Mouse (Mus musculus) ES-E14 (cell line): ENCODE measurements at regions not wholly inside any gene's neighbourhood (a gene's known extent, or its start where the extent isn't known, plus 50 kb on each side); places are given as distances from the start of the nearest gene placed in this dataset.
"Not testable (repeated sequence)": the region's sequence is repeated elsewhere in the genome, so short reads cannot be mapped to it uniquely, and the experiment has no call there.

Source experiments
- DNase-seq: peaks from one replicate; pipeline ENCODE4 v3.0.0-alpha.2; 2013; ENCODE audit warnings: low read depth, low spot score
- H3K27ac ChIP-seq: 2 replicates; pipeline ENCODE4 v1.5.1; 2012; ENCODE audit warnings: low read depth, mild to moderate bottlenecking, low read length, moderate library complexity, mixed read lengths; ENCODE audit not compliant: poor library complexity, insufficient read depth, severe bottlenecking
- H3K36me3 ChIP-seq: 2 replicates; pipeline ENCODE4 v1.6.1; 2012; ENCODE audit warnings: mild to moderate bottlenecking, low read length, moderate library complexity, mixed read lengths; ENCODE audit not compliant: control insufficient read depth, poor library complexity, insufficient read depth, severe bottlenecking
- H3K4me1 ChIP-seq, 2 experiments: fragments of 150-350 bp in 1 of 2; sonication (generic) in 1 of 2; 2 replicates each; pipeline ENCODE4 v1.6.1; 2012; ENCODE audit warnings: low read length in 2 of 2, mild to moderate bottlenecking in 1 of 2, mixed read lengths in 1 of 2; ENCODE audit not compliant: control insufficient read depth in 2 of 2, insufficient read depth in 2 of 2, poor library complexity in 1 of 2
- H3K4me3 ChIP-seq, 2 experiments: fragments of 150-350 bp in 1 of 2; sonication (generic) in 1 of 2; 2 replicates each; pipeline ENCODE4 v1.5.1; 2012; ENCODE audit warnings: low read length in 2 of 2, low read depth in 1 of 2, mild to moderate bottlenecking in 1 of 2, mixed read lengths in 1 of 2; ENCODE audit not compliant: insufficient read depth in 1 of 2, poor library complexity in 1 of 2, severe bottlenecking in 1 of 2
- H3K9ac ChIP-seq: 2 replicates; pipeline ENCODE4 v1.6.1; 2012; ENCODE audit warnings: low read depth, mild to moderate bottlenecking, low read length, mixed read lengths; ENCODE audit not compliant: poor library complexity, insufficient read depth, severe bottlenecking
- H3K9me3 ChIP-seq: fragments of 150-350 bp; sonication (generic); 2 replicates; pipeline ENCODE4 v1.6.1; 2012; ENCODE audit warnings: low read depth, mild to moderate bottlenecking, low read length; ENCODE audit not compliant: control insufficient read depth, insufficient read depth
- CHD2 ChIP-seq: IDR thresholded peaks from 2 replicates; pipeline ENCODE4 v1.6.1; 2014; ENCODE audit warnings: mild to moderate bottlenecking, low read depth, low read length, inconsistent platforms
- HCFC1 ChIP-seq: IDR thresholded peaks from 2 replicates; pipeline ENCODE4 v1.6.1; 2012; ENCODE audit warnings: low read length, inconsistent platforms, borderline replicate concordance; ENCODE audit not compliant: insufficient read depth
- MAFK ChIP-seq: IDR thresholded peaks from 2 replicates; pipeline ENCODE4 v1.6.1; 2014; ENCODE audit warnings: mild to moderate bottlenecking, low read depth, low read length, inconsistent platforms; ENCODE audit not compliant: insufficient read depth
- ZC3H11A ChIP-seq: IDR thresholded peaks from 2 replicates; pipeline ENCODE4 v1.6.1; 2012; ENCODE audit warnings: low read depth, mild to moderate bottlenecking, inconsistent platforms, low read length, borderline replicate concordance
- ZNF384 ChIP-seq: IDR thresholded peaks from 2 replicates; pipeline ENCODE4 v1.6.1; 2012; ENCODE audit warnings: low read depth, low read length, inconsistent platforms
- in situ Hi-C, 2 experiments: fragments of 600-800 bp; cut with MboI; formaldehyde crosslinking; loops; one replicate each; pipeline ENCODE4 v1.15.1; 2025; ENCODE audit warnings: low sequenced_read_pairs in 2 of 2, inconsistent platforms in 1 of 2; ENCODE audit not compliant: unreplicated experiment in 2 of 2

DNA sequence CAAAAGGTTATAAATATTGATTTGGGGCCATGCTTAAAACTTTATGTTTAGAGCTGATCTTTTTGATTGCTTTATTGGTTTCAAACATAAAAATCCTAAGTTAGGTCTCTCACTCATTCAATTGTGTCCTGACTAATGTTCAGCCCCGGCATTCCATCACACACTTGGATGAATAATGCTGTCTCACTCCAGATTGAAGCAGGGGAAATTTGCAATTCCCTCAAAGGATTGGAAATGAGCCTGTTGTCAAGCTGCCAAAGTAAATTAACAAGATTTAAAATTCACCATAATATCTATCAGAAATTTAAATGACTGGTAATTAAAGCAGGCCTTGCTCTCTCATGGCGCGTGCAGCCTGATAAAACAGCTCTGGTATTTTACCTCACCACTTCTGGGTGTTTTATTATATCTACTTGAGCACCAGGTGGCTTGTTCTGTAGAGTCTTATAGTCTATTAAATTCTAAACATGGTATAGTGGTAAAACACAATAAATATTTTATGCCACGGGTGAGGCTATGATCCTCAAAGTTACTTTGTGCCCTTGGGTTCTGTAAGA is 97.1 kb upstream of the Smlr1 start:
- TF ChIP-seq MAFK (no peak), ZC3H11A (no peak), ZNF384 (no peak), HCFC1 (no peak), CHD2 (no peak)
- Histone ChIP-seq H3K9ac (no peak overlapping the region), H3K36me3 (no peaks in the 10 kb centered on the region), H3K27ac (no peak overlapping the region), H3K9me3 (no peaks in the 10 kb centered on the region), H3K4me1 (no peaks in the 10 kb centered on the region), H3K4me3 (no peak overlapping the region)
- no peak for DNase-seq
- in situ Hi-C loops: loop anchor here in 1 of 2 experiments (25.0 kb wide), 1 partner anchor 371 kb away; no protein-coding TSS in a partner anchor

DNA sequence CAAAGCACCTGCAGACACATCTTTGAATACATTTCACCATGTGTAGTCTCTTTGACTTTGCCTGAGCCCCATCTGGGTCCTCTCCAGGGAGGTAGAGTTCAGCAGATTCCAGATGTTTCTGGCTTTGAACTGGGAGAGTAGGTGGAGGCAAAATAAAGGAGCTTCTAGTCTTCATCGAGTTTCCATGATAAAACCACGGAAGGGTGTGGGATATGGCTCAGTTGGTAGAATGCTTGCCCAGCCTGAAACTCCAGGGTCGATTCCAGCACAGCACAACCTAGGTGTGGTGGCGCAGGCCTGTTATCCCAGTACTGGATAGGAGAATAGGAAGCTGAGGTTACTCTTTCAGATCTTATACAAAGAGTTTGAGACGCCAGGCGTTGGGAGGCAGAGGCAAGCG is 96.2 kb upstream of the Smlr1 start:
- in situ Hi-C loops: loop anchor here in 1 of 2 experiments (25.0 kb wide), 1 partner anchor 370 kb away; no protein-coding TSS in a partner anchor
- Histone ChIP-seq H3K4me1 (no peaks in the 10 kb centered on the region), H3K36me3 (no peaks in the 10 kb centered on the region), H3K9me3 (no peaks in the 10 kb centered on the region), H3K4me3 (no peak overlapping the region), H3K9ac (no peak overlapping the region), H3K27ac (0 out of 2 replicates have a peak overlapping the region, but pooled peaks have one; percentile 3)
- TF ChIP-seq ZNF384: no peak
- peak; percentile 51 for DNase-seq

DNA sequence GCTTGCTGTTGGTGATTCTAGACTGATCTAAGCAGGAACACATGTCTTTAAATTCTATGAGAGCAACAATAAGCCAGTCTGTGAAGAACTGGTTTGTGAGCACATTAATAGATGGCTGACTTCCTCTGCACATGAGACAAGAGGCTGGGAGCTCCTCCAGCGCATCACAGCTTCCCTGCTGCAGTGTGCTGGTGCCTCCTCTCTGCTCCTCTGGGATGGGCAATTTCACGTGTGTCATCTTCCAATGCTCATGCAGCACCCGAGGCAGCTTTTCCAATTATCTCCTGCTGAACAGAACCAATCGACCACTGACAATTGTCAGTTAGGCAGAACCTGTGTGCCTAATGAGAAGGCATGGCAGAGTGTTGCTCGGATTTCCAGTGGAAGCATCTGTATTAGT is 86.5 kb upstream of the Smlr1 start:
- Histone ChIP-seq H3K9ac (no peak overlapping the region), H3K9me3 (no peaks in the 10 kb centered on the region), H3K4me3 (no peak overlapping the region), H3K27ac (no peak overlapping the region), H3K4me1 (peaks cover 0 to 2% of the 10 kb centered on the region in 2 experiments; a peak in 1 of 4 replicates), H3K36me3 (no peaks in the 10 kb centered on the region)
- no peak for DNase-seq
- TF ChIP-seq MAFK (no peak), ZNF384 (no peak), HCFC1 (no peak), CHD2 (no peak), ZC3H11A (no peak)
- in situ Hi-C loops: no loop called here

DNA sequence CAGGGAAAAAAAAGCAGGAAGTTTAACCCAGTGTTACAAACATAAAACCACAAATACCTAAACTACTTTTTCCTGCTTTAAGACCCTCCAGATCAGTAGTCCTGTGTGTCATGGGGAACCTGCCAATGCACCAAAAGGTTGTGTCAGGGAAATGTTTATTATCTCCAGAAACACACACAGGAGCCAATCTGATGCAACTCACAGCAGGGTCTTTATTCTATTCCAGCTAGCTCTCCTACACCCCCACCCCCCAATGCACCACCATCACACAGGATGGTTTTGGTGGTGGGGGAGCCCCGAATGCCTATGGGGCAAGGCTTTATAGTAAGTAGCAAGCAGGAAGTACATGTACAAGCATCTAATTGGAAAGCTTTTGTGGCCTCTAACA is 85.7 kb upstream of the Smlr1 start:
- H3K27ac ChIP-seq, H3K9ac ChIP-seq, H3K4me1 ChIP-seq, DNase-seq, H3K36me3 ChIP-seq, in situ Hi-C loops, H3K4me3 ChIP-seq, H3K9me3 ChIP-seq: not testable (repeated sequence)

DNA sequence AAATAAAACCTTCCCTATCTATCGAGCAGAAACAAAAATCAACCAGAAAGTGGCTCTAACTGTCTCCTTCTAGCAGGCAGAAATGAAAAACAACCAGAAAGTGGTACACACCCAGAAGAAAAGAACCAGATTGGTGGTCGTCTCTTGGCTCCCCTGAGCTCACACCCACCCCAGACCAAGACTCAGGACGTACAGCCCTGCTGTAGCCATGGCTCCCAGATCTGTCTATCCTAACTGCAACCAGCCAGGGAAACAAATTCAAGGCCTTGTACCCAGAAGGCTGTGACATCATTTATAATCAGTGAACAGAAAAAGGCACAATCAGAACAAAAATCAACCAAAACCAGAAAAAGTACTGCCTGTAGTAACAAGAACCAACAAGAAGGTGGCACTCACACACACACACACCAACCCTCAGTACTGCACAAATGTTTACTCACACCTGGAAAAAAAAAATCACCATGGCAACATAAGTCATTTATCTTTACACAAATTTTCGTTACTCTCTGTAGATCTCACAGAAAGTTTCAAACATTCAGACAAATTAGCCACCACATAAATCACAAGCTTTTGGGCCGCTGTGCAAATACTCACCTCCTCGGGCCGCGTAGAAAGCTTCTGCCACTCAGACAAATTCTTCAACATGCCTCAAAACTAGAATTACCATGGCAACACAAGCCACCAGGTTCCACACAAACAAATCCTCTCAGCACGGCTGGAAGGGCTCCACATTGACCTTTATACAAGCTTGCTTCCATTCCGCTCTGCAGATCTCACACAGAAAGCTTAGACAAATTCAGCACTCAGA is 85.1 kb upstream of the Smlr1 start:
- DNase-seq: peak; percentile 3
- peak; percentile 47; the same call in 1 of the 2 replicates for TF ChIP-seq ZNF384
- TF ChIP-seq ZC3H11A: no peak
- Histone ChIP-seq H3K9me3 (no peaks in the 10 kb centered on the region), H3K4me3 (no peak overlapping the region), H3K9ac (no peak overlapping the region), H3K4me1 (peaks cover 0 to 2% of the 10 kb centered on the region in 2 experiments; a peak in 1 of 4 replicates), H3K27ac (no peak overlapping the region), H3K36me3 (no peaks in the 10 kb centered on the region)
- in situ Hi-C loops: no loop called here
